Mouse (Mus musculus): ENCODE results near the gene Tstd1. TPM values are rescaled to one million over a fixed set of nuclear protein-coding genes. Genes with fewer than 3 reads are reported as not detected.

Gene Tstd1
- total RNA-seq (2018; cell fraction: chromatin; rRNA removed) = 10 to 100 TPM in 4 of 26 experiments, 1 to 10 TPM in 18, not detected in 4; 1.3 to 12.9 (median 6.6) TPM
- 1 to 10 TPM in 3 of 26 experiments, under 1 TPM in 9, not detected in 14; 0.19 to 1.5 (median 0.51) TPM for total RNA-seq (2018; cell fraction: cytosol; rRNA removed)
- 10 to 100 TPM in 2 of 26 experiments, 1 to 10 TPM in 20, not detected in 4; 1.3 to 13.5 (median 4.4) TPM for total RNA-seq (2018; cell fraction: nucleus; rRNA removed)
- 1.3 TPM in 1 of 3 replicates, not detected in the others for polyA plus RNA-seq (2018)

DNA sequence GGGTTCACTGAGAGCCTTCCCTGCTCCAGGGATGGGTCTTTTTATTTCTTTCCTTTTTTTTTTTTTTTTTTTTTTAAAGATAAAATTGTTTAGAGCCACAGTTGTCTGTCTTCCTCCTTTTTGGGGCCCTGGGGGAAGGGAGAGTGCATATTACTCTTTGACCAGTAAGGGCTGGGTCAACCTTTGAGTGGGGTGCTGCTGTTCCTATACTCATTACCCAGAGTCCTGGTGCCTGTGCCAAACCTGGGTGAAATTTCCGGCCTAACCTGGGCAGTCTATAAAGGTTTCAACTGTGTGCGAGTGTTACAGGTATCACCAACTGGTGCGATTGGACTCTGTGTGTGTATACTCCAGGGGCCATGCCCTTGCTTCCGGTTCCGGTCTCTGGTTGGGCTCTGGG, at the start of gene Tstd1:
Tstd1 (plus strand) TSS at position 213 of the 400 bp plus-strand sequence.
- Histone ChIP-seq H3K36me3 (ENCODE audit: inconsistent target) (peaks cover 58% of the 10 kb centered on the region), H3K4me3 (ENCODE audit: inconsistent target) (no peak within 1 kb of the TSS), H3K79me2 (ENCODE audit: inconsistent target) (peaks cover 25% of the 10 kb centered on the region), H3K27ac (no peak within 1 kb of the TSS)
- 96% methylated on average over 4 of the region's 5 CpGs for WGBS (ENCODE audit: missing documents)

DNA sequence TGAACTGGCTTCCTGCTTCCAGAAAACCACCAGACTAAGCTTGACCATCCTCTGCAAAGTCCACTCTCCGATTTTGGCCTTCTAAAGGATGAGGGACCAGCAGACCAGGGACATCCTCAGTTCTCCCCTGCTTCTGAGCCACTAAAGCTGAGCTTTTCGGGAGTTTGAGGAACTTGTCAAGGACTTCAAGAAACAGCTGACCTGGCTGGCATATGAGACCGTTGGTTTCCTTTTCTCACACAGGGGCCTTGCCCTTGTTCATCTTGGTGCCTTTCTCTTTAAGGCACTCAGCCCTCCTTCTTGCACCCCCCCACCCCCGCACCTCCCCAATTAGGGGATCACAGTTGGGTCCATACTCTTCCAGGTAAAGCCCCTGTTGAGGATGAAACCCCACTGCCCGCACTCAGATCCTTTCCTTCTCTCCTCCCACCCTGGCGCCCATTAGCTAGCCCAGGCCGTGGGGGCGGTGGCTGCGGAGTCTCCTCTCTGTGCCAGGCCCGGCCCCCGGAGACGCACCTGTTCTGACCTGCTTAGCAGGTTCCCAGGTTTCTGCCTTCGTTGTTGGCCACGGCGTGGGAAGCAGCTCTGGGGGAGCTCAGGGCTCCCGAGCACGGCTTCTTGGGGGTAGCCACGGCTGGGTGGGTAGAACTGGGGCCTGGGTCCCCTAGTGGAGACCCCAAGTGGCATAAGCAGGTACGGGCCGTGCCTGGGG, 48.7 kb upstream of the Tstd1 start, which contains the start of gene Nectin4:
Nectin4 (plus strand) TSS at position 255 of the 712 bp plus-strand sequence.
- 19% methylated on average over 18 of the region's 20 CpGs for WGBS (ENCODE audit: missing documents)
- Histone ChIP-seq H3K36me3 (ENCODE audit: inconsistent target) (no peaks in the 10 kb centered on the region), H3K79me2 (ENCODE audit: inconsistent target) (peaks cover 46% of the 10 kb centered on the region; the same call in 1 of the 2 replicates), H3K27ac (peak within 1 kb of the TSS; percentile 72), H3K4me3 (ENCODE audit: inconsistent target) (peak within 1 kb of the TSS; percentile 40)

DNA sequence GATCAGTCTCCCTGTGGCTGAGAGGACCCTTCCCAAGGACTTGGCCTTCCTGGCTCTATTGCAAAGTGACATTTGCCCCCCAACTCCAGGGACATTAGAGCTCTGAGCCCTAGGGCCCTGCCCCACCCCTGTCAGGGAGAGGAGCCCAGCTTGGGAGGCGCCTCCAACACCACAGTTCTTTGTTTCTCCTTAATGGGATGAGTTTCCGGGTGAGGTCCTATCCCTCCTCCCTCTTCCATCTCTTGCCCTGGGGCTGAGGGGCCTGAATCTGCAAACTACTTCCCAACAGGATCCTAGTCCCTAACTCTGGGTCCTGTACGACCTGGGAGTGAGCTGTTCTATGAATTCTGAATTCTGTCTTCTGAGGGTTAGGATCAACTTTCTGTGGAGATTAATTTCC, 45.8 kb upstream of the Tstd1 start:
- WGBS (ENCODE audit: missing documents) = 91% methylated on average over 3 of the region's 3 CpGs
- Histone ChIP-seq H3K79me2 (ENCODE audit: inconsistent target) (peaks cover 51% of the 10 kb centered on the region; the same call in 1 of the 2 replicates), H3K4me3 (ENCODE audit: inconsistent target) (no peak overlapping the region), H3K36me3 (ENCODE audit: inconsistent target) (no peaks in the 10 kb centered on the region), H3K27ac (no peak overlapping the region)

DNA sequence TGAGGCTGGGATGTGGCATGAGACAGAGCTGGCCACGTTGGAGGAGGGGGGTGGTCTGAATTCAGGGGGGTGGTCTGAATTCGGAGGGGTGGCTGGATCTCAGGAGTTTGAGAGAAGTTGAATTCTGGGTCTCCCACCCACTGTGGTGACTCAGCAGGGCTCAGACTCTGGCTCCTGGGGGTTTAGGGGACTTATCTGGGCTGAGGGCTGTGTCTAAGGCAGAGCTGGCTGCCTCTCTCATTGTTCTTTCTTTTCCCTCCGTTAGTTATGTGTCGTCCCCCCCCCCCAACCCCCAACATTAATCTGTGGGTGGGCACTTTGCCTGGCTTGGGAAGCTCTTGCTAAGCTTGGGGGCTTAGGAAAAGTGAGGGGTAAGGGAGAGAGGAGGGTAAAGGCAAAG, 44.7 kb upstream of the Tstd1 start:
- Histone ChIP-seq H3K27ac (no peak overlapping the region), H3K4me3 (ENCODE audit: inconsistent target) (no peak overlapping the region), H3K36me3 (ENCODE audit: inconsistent target) (no peaks in the 10 kb centered on the region), H3K79me2 (ENCODE audit: inconsistent target) (peaks cover 57% of the 10 kb centered on the region; the same call in 1 of the 2 replicates)
- WGBS (ENCODE audit: missing documents) = 35% methylated on average over 4 of the region's 4 CpGs

DNA sequence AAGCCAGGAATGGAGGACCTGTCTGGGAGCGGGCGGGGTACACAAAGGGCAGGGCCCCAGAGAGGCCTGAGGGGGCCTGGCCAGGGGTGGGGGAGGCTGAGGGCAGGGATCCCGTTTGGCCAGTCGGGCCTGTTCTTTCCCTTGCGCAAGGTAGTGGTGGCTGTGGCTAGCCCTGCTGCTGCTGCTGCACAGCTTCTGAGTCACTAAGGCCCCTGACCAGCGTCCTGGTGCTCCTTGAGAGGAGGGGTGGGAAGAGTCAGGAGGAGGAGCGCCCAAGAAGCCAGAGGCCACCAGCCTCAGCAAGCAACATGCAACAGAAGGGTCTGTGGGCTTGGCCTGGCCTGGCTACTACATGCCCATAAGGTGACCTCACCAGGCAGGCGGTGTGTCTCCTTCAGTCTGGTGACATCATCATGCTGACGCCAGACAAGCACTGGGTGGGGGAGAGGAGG, 43.0 kb upstream of the Tstd1 start:
- 38% methylated on average over 9 of the region's 9 CpGs for WGBS (ENCODE audit: missing documents)
- H3K36me3 ChIP-seq (ENCODE audit: inconsistent target) = no peaks in the 10 kb centered on the region; the same call in 1 of the 2 replicates
- H3K79me2 ChIP-seq (ENCODE audit: inconsistent target) = peaks cover 52% of the 10 kb centered on the region; the same call in 1 of the 2 replicates
- H3K27ac ChIP-seq = peak overlapping the region; percentile 19; the same call in 1 of the 2 replicates
- no peak overlapping the region for H3K4me3 ChIP-seq (ENCODE audit: inconsistent target)

DNA sequence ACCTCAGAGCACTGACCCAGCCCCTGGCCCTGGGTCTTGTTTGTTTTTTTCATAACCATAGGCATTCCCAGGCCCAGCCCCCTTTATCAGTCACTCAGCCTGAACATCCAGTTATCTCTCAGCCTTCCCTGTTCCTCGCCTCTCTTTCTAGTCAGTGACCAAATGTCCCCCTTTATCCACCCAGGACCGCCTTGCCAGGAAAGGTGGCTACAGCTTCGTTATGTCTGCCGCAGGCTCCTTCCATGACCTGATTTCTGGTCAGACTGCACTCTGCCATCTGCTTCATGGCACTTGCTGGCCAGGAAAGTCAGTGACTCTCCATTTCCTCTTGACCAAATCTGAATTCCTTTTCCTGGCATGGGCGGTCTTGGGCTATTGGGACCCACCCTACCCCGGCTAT, 40.4 kb upstream of the Tstd1 start:
- Histone ChIP-seq H3K79me2 (ENCODE audit: inconsistent target) (peaks cover 26% of the 10 kb centered on the region; the same call in 1 of the 2 replicates), H3K27ac (no peak overlapping the region), H3K36me3 (ENCODE audit: inconsistent target) (peaks cover 7% of the 10 kb centered on the region; the same call in 1 of the 2 replicates), H3K4me3 (ENCODE audit: inconsistent target) (no peak overlapping the region)
- WGBS (ENCODE audit: missing documents) = 91% methylated on average over 6 of the region's 6 CpGs

DNA sequence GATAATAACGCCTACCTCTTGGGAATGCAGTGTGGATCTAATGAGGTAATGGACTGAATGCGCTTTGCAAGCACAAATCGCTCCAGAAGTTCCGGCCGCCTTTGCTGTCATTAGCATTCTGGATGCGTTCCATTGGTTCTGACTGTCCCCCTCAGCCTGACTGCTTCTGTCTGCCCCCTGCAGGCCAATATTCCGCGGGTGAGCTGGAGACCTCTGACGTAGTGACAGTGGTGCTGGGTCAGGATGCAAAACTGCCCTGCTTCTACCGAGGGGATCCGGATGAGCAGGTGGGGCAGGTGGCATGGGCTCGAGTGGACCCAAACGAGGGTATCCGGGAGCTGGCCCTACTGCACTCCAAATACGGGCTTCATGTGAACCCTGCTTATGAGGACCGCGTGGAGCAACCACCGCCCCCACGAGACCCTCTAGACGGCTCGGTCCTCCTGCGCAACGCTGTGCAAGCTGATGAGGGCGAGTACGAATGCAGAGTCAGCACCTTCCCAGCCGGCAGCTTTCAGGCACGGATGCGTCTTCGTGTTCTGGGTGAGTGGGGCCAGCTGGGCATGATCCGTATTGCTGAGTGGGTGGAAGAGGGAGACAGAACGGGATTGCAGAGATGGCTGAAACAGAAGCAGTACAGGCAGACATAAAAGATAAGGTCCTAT, 38.6 kb upstream of the Tstd1 start:
- Histone ChIP-seq H3K36me3 (ENCODE audit: inconsistent target) (peaks cover 23% of the 10 kb centered on the region), H3K27ac (peak overlapping the region; percentile 49), H3K4me3 (ENCODE audit: inconsistent target) (no peak overlapping the region), H3K79me2 (ENCODE audit: inconsistent target) (peaks cover 12% of the 10 kb centered on the region; the same call in 1 of the 2 replicates)
- 24% methylated on average over 31 of the region's 31 CpGs for WGBS (ENCODE audit: missing documents)

DNA sequence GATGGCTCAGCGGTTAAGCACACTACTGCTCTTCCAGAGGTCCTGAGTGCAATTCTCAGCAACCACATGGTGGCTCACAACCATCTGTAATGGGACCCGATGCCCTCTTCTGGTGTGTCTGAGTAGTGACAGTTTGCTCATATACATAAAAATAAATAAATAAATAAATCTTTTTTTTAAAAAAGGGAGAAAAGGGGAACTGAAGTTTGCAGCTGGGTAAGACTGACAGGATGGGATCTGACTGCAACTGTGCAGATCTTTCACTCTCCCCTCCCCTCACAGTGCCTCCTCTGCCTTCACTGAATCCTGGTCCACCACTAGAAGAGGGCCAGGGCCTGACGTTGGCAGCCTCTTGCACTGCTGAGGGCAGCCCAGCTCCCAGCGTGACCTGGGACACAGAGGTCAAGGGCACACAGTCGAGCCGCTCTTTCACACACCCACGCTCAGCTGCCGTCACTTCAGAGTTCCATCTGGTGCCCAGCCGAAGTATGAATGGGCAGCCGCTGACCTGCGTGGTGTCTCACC, 36.5 kb upstream of the Tstd1 start:
- H3K4me3 ChIP-seq (ENCODE audit: inconsistent target) = no peak overlapping the region
- WGBS (ENCODE audit: missing documents) = 73% methylated on average over 10 of the region's 11 CpGs

DNA sequence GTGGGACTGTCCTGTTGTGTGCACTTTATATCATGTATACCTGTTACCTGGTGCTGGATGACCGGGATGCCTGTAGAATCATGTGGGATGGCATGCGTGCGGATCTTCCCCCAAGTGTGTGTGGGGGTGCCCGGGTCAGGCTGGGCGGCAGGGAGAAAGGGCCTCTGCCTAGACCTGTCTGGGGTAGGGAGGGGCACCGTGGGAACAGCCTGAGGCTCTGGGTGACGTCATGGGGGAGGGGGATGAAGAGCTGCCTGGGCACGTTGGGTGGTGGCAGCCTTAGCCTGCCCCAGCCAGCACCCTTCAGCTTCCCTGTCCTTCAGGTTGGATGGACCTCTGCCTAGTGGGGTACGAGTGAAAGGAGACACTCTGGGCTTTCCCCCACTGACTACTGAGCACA, 34.3 kb upstream of the Tstd1 start:
- H3K27ac ChIP-seq = no peak overlapping the region
- WGBS (ENCODE audit: missing documents) = 86% methylated on average over 5 of the region's 9 CpGs
- H3K36me3 ChIP-seq (ENCODE audit: inconsistent target) = peaks cover 29% of the 10 kb centered on the region
- H3K4me3 ChIP-seq (ENCODE audit: inconsistent target) = no peak overlapping the region
- H3K79me2 ChIP-seq (ENCODE audit: inconsistent target) = peaks cover 3% of the 10 kb centered on the region

More for the DNA sequence above, 36.5 kb upstream of the Tstd1 start:
- Histone ChIP-seq H3K36me3 (ENCODE audit: inconsistent target) (peaks cover 29% of the 10 kb centered on the region), H3K27ac (no peak overlapping the region), H3K79me2 (ENCODE audit: inconsistent target) (peaks cover 7% of the 10 kb centered on the region; the same call in 1 of the 2 replicates)

DNA sequence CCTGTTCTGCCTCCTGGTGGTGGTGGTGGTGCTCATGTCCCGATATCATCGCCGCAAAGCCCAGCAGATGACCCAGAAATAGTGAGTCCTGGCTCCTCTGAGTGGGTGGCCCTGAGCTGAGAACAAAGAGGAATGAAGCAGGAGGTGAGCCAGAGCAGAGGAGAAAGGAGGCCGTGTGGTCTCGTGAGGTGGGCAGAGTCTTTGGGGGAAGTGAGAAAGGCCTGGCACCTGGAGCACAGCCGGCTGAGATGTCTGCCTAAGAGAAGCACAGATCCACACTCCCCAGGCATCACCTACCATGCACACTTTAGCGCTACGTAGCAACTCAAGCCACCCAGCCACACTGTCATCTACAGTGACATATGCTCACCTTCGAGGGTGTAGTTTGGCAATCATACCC, 33.5 kb upstream of the Tstd1 start:
- WGBS (ENCODE audit: missing documents) = 90% methylated on average over 9 of the region's 9 CpGs
- peaks cover 11% of the 10 kb centered on the region for H3K79me2 ChIP-seq (ENCODE audit: inconsistent target)
- no peak overlapping the region for H3K4me3 ChIP-seq (ENCODE audit: inconsistent target)
- H3K36me3 ChIP-seq (ENCODE audit: inconsistent target) = peaks cover 29% of the 10 kb centered on the region
- no peak overlapping the region for H3K27ac ChIP-seq

DNA sequence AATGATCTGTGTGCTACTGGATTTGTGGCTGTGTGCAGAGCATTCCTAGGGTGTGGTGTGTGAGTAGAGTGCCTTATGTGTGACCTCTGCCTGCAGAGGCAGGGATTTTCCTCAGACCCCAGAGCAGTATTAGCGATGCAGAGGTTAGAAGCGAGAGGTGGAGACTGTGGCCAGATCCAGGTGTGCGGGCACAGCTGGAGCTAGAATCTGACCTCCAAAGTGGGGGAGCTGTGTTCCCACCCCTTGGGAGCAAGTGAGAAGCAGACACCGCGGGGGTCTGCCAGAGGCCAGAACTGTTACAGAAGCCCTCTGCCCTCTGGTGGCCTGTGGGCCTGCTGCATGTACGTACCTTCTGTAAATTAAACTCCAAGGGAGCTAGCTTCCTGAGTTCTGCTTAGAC, 31.6 kb upstream of the Tstd1 start:
- Histone ChIP-seq H3K27ac (no peak overlapping the region), H3K4me3 (ENCODE audit: inconsistent target) (no peak overlapping the region), H3K36me3 (ENCODE audit: inconsistent target) (peaks cover 29% of the 10 kb centered on the region), H3K79me2 (ENCODE audit: inconsistent target) (peaks cover 30% of the 10 kb centered on the region)
- 71% methylated on average over 6 of the region's 6 CpGs for WGBS (ENCODE audit: missing documents)

DNA sequence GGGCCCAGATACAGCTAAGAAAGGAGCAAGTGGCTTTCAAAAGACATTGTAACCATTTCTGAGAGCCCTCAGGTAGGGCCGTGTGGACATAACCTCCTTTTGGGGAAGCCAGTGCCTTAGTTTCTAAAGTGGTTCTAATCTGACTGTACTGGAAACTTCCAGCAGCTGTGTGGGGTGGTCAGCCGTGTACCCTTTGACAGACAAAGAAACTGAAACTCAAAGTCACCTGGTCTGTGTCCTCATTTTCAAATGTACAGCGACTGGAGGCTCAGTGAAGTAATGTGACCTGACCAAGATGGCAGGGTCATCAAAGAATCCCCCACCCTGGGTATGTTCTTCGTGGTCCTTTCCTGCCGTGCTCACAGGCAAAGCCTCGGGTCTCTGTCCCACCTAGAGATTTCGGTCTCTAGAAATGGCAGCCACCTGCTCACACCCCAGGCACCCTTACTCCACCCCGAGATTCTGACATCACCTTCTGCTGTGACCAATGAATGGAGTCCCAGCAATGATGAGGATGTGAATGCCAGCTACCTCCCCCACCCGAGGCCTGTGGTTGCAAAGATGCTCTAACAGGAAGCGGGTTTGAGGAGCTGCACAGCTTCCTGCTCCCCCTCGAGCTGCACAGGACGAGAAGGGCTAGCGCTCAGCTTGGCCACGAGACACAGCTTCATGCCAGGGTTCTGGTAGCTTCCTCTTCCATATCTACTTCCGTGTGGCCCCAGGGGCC, 30.1 kb upstream of the Tstd1 start, which contains the start of gene Arhgap30:
Arhgap30 (plus strand) TSS at position 579 of the 727 bp plus-strand sequence.
- 4% methylated on average over 15 of the region's 15 CpGs for WGBS (ENCODE audit: missing documents)
- H3K4me3 ChIP-seq (ENCODE audit: inconsistent target) = peak within 1 kb of the TSS; percentile 99
- H3K27ac ChIP-seq = peak within 1 kb of the TSS; percentile 100
- H3K79me2 ChIP-seq (ENCODE audit: inconsistent target) = peaks cover 44% of the 10 kb centered on the region
- peaks cover 32% of the 10 kb centered on the region for H3K36me3 ChIP-seq (ENCODE audit: inconsistent target)

DNA sequence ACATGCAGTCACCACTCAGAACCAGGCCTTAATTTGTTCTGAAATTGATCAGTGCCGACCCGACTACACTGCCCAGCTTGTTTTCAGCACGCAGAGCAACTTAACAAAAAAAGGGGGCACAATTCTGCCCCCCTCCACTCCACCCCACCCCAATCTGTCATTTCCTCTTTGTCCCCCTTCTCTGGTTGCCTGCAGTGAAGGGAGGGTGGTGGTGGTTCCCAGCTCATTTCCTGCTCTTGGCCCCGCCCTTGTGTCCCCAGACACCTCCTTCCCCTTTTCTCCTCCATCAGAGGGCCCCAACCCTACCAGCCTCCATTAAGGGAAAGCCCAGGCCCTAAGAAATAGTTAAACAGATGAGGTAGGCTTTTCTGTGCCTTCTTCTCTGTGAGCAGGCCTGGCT, 28.6 kb upstream of the Tstd1 start:
- H3K79me2 ChIP-seq (ENCODE audit: inconsistent target) = peaks cover 60% of the 10 kb centered on the region
- H3K4me3 ChIP-seq (ENCODE audit: inconsistent target) = peak overlapping the region; percentile 99
- H3K36me3 ChIP-seq (ENCODE audit: inconsistent target) = peaks cover 34% of the 10 kb centered on the region
- peak overlapping the region; percentile 100 for H3K27ac ChIP-seq
- 0% methylated on average over 4 of the region's 4 CpGs for WGBS (ENCODE audit: missing documents)

DNA sequence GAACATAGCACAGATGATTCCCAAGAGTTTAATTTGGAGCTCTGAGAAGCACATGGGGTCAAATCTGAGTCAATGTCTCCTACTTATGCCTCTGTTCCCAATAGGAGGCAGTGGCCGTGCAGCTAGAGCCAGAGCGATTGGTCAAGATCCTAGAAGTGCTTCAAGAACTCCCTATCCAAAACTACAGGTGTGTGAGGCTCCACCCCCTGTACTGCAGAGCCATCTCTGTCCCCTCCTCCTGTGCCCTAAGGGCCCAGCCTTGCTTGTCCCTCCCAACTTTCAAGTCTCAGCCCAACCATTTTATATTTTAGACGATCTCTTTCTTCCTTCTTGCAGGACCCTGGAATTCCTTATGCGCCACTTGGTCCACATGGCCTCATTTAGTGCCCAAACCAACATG, 16.9 kb upstream of the Tstd1 start:
- Histone ChIP-seq H3K79me2 (ENCODE audit: inconsistent target) (peaks cover 83% of the 10 kb centered on the region), H3K27ac (no peak overlapping the region), H3K36me3 (ENCODE audit: inconsistent target) (peaks cover 93% of the 10 kb centered on the region), H3K4me3 (ENCODE audit: inconsistent target) (no peak overlapping the region)
- WGBS (ENCODE audit: missing documents) = 98% methylated on average over 4 of the region's 4 CpGs
